ENCODE assay signal across 22 mouse cellular contexts in the genomic region with DNA sequence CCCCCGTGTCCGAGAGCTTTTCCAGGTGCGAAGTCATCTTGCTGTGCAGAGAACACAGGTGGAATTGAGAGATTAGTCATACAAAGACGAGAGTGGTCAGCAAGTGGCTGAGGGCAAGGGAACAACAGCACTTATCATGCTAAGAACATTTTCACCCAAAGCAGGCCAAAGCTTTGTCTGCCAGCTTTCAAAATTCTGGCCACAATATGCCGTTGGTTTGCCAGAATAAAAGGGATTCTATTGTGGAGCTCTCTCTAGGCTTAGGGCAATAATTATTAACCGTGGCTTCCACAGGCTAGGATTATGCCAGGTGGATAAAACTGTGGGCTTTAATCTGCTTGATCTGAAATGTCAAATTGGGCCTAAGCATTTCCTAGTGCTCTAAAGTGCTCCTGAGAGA.
A peak's percentile ranks its signal among the peaks of the same experiment; 100 is the strongest.
DNase-seq lines count a peak whose midpoint lies in the region; ATAC-seq and TF ChIP-seq lines count a peak whose summit lies in the region.
"Had no signal": no experiment of that assay in that cellular context is flagged by ENCODE, and none has a peak within 500 bp of the region (broad histone marks: within the 10 kb centered on the region; RNA-seq: fewer than 3 reads in every experiment).

No protein-coding gene starts in this region.

- no peaks in the 10 kb centered on the region for H3K36me3 ChIP-seq in midbrain, postnatal 0 days (ENCODE audit: insufficient read depth, low read length)
- no peaks in the 10 kb centered on the region for H3K36me3 ChIP-seq in midbrain, embryonic 11.5 days (ENCODE audit: control insufficient read depth, insufficient read depth, low read length)
- H3K36me3 ChIP-seq: embryonic facial prominence, embryonic 15.5 days; forebrain, embryonic 10.5 days; forebrain, embryonic 15.5 days; heart, embryonic 15.5 days; hindbrain, embryonic 13.5 days had no signal

- no peak for ATAC-seq in midbrain, postnatal 0 days (ENCODE audit: low FRiP score)
- ATAC-seq in midbrain, embryonic 11.5 days (ENCODE audit: low FRiP score) = no peak
- ATAC-seq: forebrain, embryonic 15.5 days; hindbrain, postnatal 0 days had no signal

- no peak overlapping the region for H3K4me2 ChIP-seq in midbrain, postnatal 0 days (ENCODE audit: low read depth, low read length, poor library complexity, severe bottlenecking)
- no peak overlapping the region for H3K4me2 ChIP-seq in midbrain, embryonic 11.5 days
- H3K4me2 ChIP-seq: embryonic facial prominence, embryonic 15.5 days; forebrain, embryonic 15.5 days; heart, embryonic 11.5 days; heart, embryonic 15.5 days; hindbrain, embryonic 13.5 days had no signal

- no peaks in the 10 kb centered on the region for H3K4me1 ChIP-seq in midbrain, postnatal 0 days (ENCODE audit: insufficient read depth, low read length)
- no peaks in the 10 kb centered on the region for H3K4me1 ChIP-seq in midbrain, embryonic 11.5 days (ENCODE audit: control insufficient read depth, insufficient read depth, low read length)
- H3K4me1 ChIP-seq: embryonic facial prominence, embryonic 15.5 days; forebrain, embryonic 10.5 days; forebrain, embryonic 15.5 days; heart, embryonic 15.5 days; hindbrain, embryonic 13.5 days had no signal

- 68% methylated on average over 6 of the region's 6 CpGs for WGBS in midbrain, postnatal 0 days
- WGBS in midbrain, embryonic 11.5 days = 85% methylated on average over 6 of the region's 6 CpGs

- no peak overlapping the region for H3K4me3 ChIP-seq in midbrain, postnatal 0 days (ENCODE audit: low read depth, low read length)
- no peak overlapping the region for H3K4me3 ChIP-seq in midbrain, embryonic 11.5 days (ENCODE audit: low read depth, low read length)
- H3K4me3 ChIP-seq: embryonic facial prominence, embryonic 15.5 days; erythroblast, embryonic 14.5 days; forebrain, embryonic 10.5 days; forebrain, embryonic 15.5 days; heart, adult 2 months; heart, embryonic 15.5 days; hindbrain, embryonic 13.5 days had no signal

- no peak overlapping the region for H3K9ac ChIP-seq in midbrain, postnatal 0 days (replicated peaks; ENCODE audit: low read length, poor library complexity, severe bottlenecking)
- H3K9ac ChIP-seq in midbrain, embryonic 11.5 days (ENCODE audit: low read length) = no peak overlapping the region
- H3K9ac ChIP-seq: embryonic facial prominence, embryonic 15.5 days; forebrain, embryonic 15.5 days; heart, embryonic 15.5 days; hindbrain, embryonic 13.5 days had no signal

- H3K27me3 ChIP-seq in midbrain, postnatal 0 days (ENCODE audit: insufficient read depth, low read length) = no peaks in the 10 kb centered on the region
- no peaks in the 10 kb centered on the region for H3K27me3 ChIP-seq in midbrain, embryonic 11.5 days (ENCODE audit: control insufficient read depth, insufficient read depth, low read length)
- H3K27me3 ChIP-seq: embryonic facial prominence, embryonic 15.5 days; forebrain, embryonic 15.5 days; heart, embryonic 15.5 days; hindbrain, embryonic 13.5 days had no signal

- TF ChIP-seq CTCF in midbrain, postnatal 0 days (IDR thresholded peaks at IDR 0.05) = no peak

- H3K9me3 ChIP-seq in midbrain, postnatal 0 days (ENCODE audit: low read length) = no peaks in the 10 kb centered on the region
- H3K9me3 ChIP-seq in midbrain, embryonic 11.5 days (ENCODE audit: control insufficient read depth, low read length) = no peaks in the 10 kb centered on the region
- H3K9me3 ChIP-seq: embryonic facial prominence, embryonic 15.5 days; forebrain, embryonic 10.5 days; forebrain, embryonic 15.5 days; heart, embryonic 15.5 days; hindbrain, embryonic 13.5 days had no signal

- DNase-seq in cerebellum, adult 18-20 months = peak; percentile 25 to 27
- no peak for DNase-seq in cerebellum, adult 11 months
- peak; percentile 37 for DNase-seq in midbrain, postnatal 0 days (ENCODE audit: low spot score)
- no peak for DNase-seq in midbrain, embryonic 11.5 days (ENCODE audit: low spot score, missing footprints)
- DNase-seq in cerebellum, postnatal 10 days = peak; percentile 70 to 77
- DNase-seq in urinary bladder, adult 18-20 months (ENCODE audit: low spot score in 2 of 2) = no peak
- DNase-seq in right cerebral cortex, postnatal 25 days = no peak
- DNase-seq: adrenal gland, adult 2 months; adrenal gland, postnatal 25 days; embryo, embryonic 11 days; gastrocnemius, postnatal 10 days; heart, adult 2 months; heart, postnatal 14 days; kidney, adult 18-20 months had no signal

- no peak overlapping the region for H3K27ac ChIP-seq in midbrain, postnatal 0 days (ENCODE audit: low read depth, low read length)
- H3K27ac ChIP-seq in midbrain, embryonic 11.5 days (ENCODE audit: low read depth, low read length) = no peak overlapping the region
- H3K27ac ChIP-seq: embryonic facial prominence, embryonic 15.5 days; forebrain, embryonic 10.5 days; forebrain, embryonic 15.5 days; heart, adult 2 months; heart, embryonic 15.5 days; hindbrain, embryonic 13.5 days; hindbrain, postnatal 0 days had no signal

Comparison
In these comparisons a context has a peak if more than half of its experiments do, and no peak if none do; other contexts are left out.
1. DNase-seq: peak in cerebellum, adult 18-20 months (2 of 2), midbrain, postnatal 0 days (single experiment) and cerebellum, postnatal 10 days (2 of 2); none in cerebellum, adult 11 months (single experiment), midbrain, embryonic 11.5 days (single experiment), urinary bladder, adult 18-20 months (0 of 2) and right cerebral cortex, postnatal 25 days (single experiment).